Mouse (Mus musculus) layer of hippocampus, postnatal 10 days (tissue): Measurements from ENCODE around the gene Styxl1. TPM values are rescaled to one million over a fixed set of nuclear protein-coding genes. Genes with fewer than 3 reads are reported as not detected.

Experiments used
- DNase-seq, 2 experiments: peaks; one replicate each; pipeline ENCODE4 v3.0.0; 2021; ENCODE audit warnings: low spot score in 2 of 2
- total RNA-seq, 2 experiments: library from RNA; stranded (reverse); gene quantifications; 2 replicates each; pipeline ENCODE4 v1.2.3; 2021

Gene Styxl1
- total RNA-seq, 2 experiments from 2014 or later, result 0.55 to 0.87 TPM

GRCm38 (mm10) chr5:135772519-135772918, 5.7 kb downstream of the Styxl1 start:
- no peak for DNase-seq

GRCm38 (mm10) chr5:135764971-135765370, 13.2 kb downstream of the Styxl1 start:
- no peak for DNase-seq

GRCm38 (mm10) chr5:135763526-135763925, 14.7 kb downstream of the Styxl1 start:
- peak; percentile 83 to 87 for DNase-seq

- DNase-seq, result no peak
Observed at GRCm38 (mm10) chr5:135761881-135762280, 16.3 kb downstream of the Styxl1 start.

- no peak for DNase-seq
Observed at GRCm38 (mm10) chr5:135751595-135751994, 26.6 kb downstream of the Styxl1 start.

GRCm38 (mm10) chr5:135751041-135751440, 27.1 kb downstream of the Styxl1 start:
- no peak for DNase-seq

GRCm38 (mm10) chr5:135744742-135745141, 33.4 kb downstream of the Styxl1 start:
- DNase-seq, result no peak

GRCm38 (mm10) chr5:135743741-135744609, 34.2 kb downstream of the Styxl1 start, which contains the start of gene Tmem120a:
Tmem120a (minus strand) TSS chr5:135744448.
- peak; percentile 91 to 94 for DNase-seq

- DNase-seq, result no peak
Observed at GRCm38 (mm10) chr5:135742941-135743740, 35.0 kb downstream of the Styxl1 start.

GRCm38 (mm10) chr5:135742156-135742555, 36.0 kb downstream of the Styxl1 start:
- no peak for DNase-seq

- DNase-seq, result no peak
Observed at GRCm38 (mm10) chr5:135738266-135738665, 39.9 kb downstream of the Styxl1 start.

GRCm38 (mm10) chr5:135737154-135737553, 41.0 kb downstream of the Styxl1 start:
- no peak for DNase-seq

GRCm38 (mm10) chr5:135736544-135736943, 41.6 kb downstream of the Styxl1 start:
- no peak for DNase-seq

GRCm38 (mm10) chr5:135735741-135736140, 42.4 kb downstream of the Styxl1 start:
- no peak for DNase-seq

- DNase-seq, result no peak
Observed at GRCm38 (mm10) chr5:135734057-135734680, 44.0 kb downstream of the Styxl1 start.

GRCm38 (mm10) chr5:135733071-135733470, 45.1 kb downstream of the Styxl1 start:
- DNase-seq, result no peak

- no peak for DNase-seq
Observed at GRCm38 (mm10) chr5:135731322-135731721, 46.9 kb downstream of the Styxl1 start.

- DNase-seq, result no peak
Observed at GRCm38 (mm10) chr5:135730916-135731315, 47.3 kb downstream of the Styxl1 start.

GRCm38 (mm10) chr5:135730278-135730677, 47.9 kb downstream of the Styxl1 start:
- no peak for DNase-seq

- no peak for DNase-seq
Observed at GRCm38 (mm10) chr5:135729351-135729750, 48.8 kb downstream of the Styxl1 start.

- DNase-seq, result no peak
Observed at GRCm38 (mm10) chr5:135728361-135728760, 49.8 kb downstream of the Styxl1 start.

GRCm38 (mm10) chr5:135727871-135728270, 50.3 kb downstream of the Styxl1 start:
- DNase-seq, result no peak
